Mouse (Mus musculus): Measurements from ENCODE around the gene Mga.

Gene Mga

DNA sequence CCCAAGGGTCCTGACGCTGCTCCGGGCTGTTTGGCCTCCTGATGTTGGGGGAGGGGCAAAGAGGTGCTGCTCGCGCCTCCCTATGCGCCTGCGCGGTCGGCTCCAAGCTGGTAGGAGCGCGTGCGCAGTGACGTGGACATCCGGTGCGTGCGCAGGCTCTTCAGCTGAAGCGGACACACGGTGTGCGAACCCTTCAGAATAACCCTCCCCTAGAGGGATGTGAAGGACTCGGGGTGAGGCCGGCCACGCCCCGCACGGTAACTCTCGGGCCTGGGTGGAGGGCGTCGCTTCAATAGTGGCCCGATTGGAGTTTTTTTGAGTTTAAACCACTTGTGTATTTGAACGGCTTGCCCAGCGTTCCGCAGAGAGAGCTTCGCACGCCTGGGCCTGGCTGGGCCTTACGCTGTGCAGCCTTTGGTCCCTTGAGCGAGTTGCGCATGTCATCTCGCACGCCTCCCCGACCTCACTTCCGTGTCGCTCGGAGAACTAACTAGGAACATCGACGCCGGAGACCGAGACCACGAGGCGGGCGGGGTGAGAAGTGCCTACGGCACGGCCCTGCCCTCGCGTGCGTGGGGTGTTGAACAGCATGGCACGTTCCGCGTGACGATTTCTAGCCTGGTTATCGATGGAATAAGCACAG is at the start of gene Mga:
Gene Mga, plus strand, starts transcription at position 139 of the 643 bp plus-strand sequence.
- peak; percentile 91 to 95 for DNase-seq (ENCODE audit: low spot score in 2 of 2)

DNA sequence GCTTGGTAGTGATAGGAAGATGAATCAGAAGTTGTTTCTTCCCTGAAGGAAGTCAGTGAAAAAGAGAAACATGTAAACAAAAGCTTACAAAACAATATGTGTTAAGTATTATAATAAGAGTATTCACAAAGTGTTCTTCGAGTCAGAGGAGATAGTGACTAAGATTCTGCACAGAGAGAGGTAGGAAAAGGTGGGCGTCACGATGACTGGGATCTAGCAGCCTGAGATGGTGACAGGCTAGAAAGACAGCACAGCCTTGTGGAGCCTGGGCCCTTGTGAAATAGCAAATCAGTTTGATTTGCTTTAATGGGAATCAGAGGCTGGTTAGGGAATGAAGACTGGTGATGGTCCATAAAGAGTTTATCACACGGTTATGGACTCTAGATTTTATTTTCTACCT is 43.2 kb upstream of the Mga start:
- DNase-seq (ENCODE audit: low spot score in 2 of 2) = peak; percentile 40 to 44

DNA sequence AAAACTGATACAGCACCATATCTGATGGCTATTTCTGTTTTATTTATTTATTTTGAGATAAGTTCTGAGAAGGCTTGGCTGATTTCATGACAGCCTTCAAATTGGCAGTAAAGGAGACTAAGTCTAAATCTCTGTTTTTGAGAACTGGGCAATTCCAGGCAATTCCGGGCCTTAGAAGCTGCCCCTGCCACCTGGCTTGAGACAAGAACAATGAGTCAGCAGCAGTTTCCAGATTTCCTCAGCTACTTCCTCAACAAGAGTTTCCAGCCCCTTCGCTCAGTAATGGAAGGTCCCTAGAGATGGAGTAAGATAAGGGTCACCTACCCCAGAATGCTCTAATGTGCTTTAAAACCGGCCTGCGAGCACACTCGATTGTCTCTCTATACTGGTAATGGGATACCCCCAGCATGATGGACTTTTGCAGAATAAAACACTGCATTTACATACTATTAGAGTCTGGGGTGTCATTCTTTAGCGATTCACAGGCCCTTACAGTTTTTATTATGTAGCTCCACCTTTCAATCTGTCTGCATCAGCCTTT is 41.6 kb upstream of the Mga start:
- DNase-seq (ENCODE audit: low spot score in 2 of 2) = no peak

DNA sequence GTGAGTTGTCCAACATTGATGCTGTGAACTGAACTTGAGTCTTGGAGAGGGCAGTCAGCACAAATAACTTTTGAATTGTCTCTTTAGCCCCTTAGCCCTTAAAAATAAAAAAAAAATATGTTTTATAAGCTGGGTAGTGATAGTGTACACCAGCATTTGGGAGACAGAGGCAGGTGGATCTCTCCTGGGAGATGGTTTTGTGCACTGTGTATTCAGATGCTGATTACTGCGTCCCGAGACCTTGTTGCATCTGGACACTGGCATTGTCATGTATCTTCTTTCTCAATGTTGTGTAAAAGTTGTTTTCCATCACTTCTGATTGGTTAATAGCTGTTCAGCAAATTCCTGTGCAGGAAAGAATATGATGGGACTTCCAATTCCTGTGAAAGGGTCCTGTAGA is 39.7 kb upstream of the Mga start:
- no peak for DNase-seq (ENCODE audit: low spot score in 2 of 2)

DNA sequence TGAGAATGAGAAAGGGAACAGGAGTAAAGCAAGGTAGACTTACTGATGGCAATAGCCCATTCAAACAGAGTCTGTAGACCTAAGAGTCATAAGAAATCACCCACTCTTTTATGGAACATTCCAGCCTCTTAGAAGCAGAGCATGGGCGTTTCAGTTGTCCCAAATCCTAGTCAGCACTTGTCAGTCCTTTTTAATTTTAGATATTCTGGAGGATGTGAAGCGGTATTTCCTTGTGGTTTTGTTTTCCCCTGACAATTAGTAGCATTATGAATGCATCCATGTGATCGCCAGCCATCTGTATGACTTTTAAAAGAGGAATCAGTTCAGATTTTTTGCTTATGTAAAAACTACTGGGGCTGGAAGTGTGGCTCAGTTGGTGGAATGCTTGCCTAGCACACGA is 32.5 kb upstream of the Mga start:
- DNase-seq (ENCODE audit: low spot score in 2 of 2) = peak; percentile 19 to 25

DNA sequence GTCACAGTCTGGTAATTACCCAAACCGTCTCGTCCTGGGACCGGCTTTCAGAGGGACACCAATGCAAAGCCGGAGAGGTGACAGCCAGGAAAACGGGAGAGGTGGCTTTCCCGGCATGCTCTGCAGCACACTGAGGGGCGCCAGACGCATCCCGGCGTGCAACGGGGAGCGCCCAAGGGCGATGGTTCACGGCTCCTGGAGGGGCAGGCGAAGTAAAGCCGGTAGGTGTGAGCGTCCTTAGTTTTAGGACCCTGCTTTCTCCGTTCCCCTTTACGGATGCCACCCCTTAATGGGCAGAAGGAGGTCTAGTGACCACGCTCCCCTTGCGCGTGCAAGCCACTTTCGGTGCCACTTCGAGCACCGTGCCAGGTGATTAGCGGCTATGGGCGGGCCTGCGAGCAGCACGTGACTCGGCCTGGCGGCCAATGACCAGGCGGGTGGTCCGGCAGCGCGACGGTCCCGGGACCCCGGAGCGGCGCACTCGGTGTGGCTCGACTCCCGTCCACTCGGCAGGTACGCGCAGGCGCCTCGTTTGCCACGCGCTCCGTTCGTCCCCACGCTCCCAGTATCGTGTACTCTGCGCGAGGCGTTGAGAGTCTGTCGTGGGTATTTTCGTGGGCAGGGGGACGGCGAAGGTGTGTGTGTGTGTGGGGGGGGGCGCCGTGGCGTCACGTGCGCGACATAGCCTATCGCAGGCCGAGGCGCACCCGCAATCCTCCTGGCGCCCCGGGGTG is 24.5 kb upstream of the Mga start:
- DNase-seq (ENCODE audit: low spot score in 2 of 2) = peak; percentile 73 to 75

DNA sequence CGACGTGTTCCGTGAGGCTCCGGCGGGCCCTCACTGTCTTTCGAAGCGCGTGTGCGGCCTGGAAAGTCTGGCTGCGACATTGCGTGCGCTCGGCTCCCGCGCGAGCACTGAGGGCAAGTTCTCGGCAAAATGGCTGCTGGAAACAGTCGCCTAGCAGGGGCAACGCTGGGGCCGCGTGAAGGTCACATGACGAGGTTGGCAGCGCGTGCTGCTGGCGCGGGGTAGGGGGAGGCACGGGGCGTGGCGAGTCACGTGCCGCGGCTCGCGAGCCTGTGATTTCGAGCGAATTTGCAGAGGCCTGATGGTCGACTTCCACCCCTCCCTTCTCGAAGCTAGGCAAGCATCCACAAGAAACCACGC is 23.9 kb upstream of the Mga start:
- peak; percentile 84 to 90 for DNase-seq (ENCODE audit: low spot score in 2 of 2)

DNA sequence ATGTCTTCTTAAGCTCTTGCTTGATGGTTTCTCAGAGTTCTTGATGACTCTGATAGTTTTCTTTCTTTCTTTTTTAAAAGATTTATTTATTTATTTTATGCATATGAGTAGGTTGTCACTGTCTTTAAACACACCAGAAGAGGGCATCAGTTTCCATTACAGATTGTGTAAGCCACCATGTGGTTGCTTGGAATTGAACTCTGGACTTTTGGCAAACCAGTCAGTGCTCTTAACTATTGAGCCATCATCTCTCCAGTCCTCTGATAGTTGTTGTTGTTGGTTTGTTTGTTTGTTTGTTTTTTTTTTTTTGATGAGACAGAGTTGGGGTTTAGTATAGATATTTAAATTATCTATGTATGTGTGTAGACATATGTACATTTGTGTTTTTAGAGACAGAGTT is 21.0 kb upstream of the Mga start:
- no peak for DNase-seq (ENCODE audit: low spot score in 2 of 2)

DNA sequence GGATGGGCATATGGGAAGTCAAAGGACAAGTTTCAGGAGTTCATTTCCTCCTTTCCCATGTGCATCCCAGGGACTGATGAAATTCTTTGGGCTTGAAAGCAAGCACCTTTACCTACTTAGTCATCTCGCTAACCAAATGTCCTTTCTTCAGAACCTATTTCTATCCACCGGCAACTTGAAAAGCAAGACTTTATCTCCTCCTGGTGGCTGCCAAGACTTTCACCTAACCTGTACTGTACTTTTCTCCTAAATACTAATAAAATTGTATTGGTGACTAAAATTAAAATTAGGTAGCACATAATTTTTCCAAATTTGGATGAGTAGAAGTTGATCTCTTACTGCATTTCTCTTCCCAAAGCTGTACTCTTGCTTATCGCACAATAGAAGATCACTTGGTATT is 9.8 kb upstream of the Mga start:
- DNase-seq (ENCODE audit: low spot score in 2 of 2) = no peak

DNA sequence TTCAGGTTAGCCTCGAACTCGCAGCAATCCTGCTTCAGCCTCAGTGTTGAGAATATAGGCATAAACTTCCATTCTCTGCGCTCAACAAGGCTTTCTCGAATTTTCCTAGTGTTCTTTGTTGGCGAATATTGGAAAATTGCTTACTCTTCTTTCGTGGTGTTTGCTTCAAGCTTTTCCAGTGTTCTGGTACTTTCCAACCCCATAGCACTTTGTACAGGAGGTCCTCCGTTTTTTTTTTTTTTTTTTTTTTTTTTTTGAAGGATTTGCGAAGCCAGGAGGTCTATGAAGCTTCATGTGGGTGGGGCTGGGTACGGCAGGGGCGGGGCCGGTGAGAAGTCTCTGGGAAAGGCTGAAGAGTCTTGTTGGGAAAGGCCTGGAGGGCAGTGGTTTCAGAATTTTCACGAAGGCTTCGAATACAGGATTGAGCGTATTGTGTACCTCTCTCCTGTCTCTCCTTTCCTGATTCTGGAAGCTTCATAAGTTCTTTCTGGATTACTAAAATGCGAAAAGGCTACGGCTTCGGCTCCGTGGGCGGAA is 407 bp upstream of the Mga start:
- DNase-seq (ENCODE audit: low spot score in 2 of 2) = no peak

DNA sequence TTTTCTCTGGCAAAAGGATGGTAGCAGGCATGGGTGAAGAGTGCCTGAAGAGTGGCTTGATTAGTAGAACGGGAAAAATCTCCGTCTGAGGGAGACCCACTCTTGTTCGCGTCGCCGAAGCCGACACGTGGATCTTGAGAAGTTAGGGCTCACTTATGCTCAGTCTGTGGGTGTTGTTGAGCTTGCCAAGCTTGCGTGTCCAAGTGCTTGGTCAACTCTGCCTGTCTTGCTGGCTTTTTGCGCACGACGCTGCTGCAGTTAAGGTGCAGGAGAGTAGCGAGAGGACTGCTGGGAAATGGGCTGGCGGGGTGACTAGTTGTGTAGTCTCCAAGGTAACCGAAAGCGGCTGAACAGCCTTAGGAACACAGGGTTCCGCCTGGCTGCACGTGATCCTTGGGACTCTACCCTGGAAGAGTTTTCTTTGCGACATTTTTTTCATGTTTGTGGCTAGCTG is 1.1 kb downstream of the Mga start:
- peak; percentile 56 to 59 for DNase-seq (ENCODE audit: low spot score in 2 of 2)

DNA sequence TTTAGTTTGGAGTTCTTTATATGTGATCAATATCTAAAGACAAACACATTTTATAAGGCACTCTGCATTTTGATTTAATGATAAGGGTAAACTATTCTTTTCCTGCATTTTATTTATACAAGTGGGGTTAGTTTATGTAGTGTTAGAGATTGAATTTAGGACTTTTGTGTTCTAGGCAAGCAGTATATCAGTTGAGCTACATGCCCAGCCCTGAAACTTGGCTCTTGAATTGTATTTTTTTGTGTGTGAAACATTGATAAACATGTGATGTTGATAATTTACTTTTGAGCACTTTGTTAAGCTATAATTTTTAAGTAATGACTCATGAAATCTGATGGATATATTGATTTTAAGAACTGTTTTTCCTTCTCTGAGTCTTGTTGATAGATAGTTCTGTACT is 19.0 kb downstream of the Mga start:
- no peak for DNase-seq (ENCODE audit: low spot score in 2 of 2)

DNA sequence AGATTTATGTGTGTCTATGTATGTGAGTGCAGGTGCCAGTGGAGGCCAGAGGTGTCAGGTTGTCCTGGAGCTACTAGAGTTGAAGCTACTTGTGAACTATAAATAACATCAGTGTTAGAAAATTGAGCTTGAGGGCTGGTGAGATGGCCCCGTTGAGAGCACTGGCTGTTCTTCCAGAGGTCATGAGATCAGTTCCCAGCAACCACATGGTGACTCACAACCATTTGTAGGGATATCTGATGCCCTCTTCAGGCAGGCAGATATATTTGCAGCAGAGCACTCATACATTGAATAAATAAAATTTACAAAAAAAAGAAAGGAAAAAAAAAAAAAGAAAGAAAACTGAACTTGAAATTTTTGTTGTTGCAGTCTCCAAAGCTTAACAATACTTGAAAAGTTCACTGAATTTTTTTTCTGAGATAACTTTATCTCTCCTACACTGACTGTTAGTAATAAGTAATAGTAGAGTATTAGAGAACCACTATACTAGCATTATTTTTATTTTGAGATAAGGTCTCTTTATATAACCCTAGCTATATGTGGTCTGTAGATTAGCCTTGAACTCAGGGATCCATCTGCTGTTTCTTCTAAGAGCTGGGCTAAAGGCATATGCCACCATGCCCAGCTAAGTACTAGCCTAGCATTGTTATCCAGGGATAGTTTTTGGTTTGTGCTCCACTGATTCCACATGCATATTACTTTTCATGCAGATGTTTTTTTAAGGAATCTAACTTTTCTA is 20.8 kb downstream of the Mga start:
- no peak for DNase-seq (ENCODE audit: low spot score in 2 of 2)

DNA sequence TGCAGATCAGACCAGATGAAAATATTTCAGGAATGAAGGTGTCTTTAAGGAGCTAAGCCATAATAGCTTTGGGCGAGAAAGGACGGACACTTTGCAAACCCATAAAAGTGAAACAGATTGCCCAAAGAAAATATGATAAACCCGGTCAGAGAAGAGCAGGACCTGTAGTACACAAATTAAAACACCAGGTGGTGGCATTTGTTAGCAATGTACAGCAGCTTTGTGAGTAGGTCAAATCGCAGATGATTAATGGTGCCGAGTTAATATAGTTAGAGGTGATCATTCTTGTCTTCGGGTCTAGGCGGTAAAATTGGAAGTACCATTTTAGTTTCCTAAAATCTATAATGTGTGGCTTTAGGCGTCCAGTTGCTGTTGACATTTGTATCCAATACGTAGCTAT is 73.5 kb downstream of the Mga start:
- DNase-seq (ENCODE audit: low spot score in 2 of 2) = peak; percentile 40 to 45

DNA sequence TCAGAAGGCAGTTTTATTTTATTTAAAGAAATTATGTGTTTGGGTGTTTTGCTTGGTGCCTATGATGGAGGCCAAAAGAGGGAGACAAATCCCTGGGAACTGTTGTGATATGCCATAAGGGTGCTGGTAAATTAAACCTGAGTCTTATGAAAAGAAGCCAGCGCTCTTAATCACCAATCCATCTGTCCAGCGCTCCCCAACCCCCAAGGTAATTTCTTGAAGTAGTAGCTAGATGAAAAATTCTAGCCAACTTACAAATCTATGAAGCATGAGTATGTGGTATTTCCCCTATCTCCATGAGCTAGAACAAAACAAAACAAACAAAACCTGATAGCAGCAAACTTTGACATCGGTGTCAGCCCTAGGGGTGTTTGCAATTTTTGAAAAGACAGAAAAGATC is 74.3 kb downstream of the Mga start:
- DNase-seq (ENCODE audit: low spot score in 2 of 2) = no peak

DNA sequence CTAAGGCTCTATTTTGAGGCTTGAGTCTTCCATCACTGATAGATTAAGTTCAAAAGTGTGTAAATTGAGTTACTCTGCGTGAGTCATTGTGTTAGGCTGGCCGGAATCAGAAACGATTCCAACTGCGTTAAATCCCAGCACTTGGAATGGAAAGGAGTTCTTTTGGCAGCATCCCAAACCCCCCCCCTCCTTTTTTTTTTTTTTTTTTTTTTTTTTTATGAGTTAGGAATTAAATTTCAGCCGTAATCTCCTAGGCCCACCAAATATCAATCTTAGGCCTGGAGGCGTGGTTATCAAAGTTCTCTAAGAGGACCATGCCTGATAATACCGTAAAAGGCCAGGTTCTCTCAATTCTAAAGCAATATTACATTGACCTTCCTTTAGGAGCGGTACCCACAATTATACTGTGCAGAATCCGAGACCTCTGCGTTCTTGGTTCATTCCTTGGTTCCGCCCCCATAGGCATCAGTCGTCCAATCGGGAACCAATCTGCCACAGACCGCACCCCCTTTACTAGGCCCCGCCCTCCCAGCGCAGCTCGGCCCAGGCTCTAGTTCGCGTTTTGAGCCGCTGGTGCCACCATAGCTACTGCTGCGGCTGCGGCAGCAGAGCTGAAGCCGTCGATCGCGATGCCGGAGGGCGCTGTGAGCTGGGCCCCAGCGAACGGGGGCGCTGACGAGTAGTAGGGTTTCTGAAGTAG is 75.0 kb downstream of the Mga start:
- DNase-seq (ENCODE audit: low spot score in 2 of 2) = peak; percentile 96 to 98

DNA sequence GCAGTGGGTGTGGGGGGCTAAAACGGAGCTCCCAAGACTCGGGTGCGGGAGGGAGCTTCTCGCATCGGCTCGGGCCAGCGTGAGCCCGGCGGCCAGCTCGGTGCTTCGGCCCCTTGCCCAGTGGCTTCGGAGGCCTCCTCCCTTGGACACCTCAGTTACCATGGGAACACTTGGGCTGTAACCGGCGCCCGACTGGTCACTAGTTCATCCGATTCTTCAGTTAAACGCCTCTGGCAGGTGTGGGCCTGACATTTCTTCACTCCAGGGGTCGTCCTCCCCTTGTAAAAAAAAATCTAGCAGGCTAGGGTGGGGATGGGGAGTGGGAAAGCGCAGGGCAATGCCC is 75.5 kb downstream of the Mga start, which contains the start of gene Mapkbp1:
Gene Mapkbp1, plus strand, starts transcription at position 163 of the 343 bp plus-strand sequence.
- DNase-seq (ENCODE audit: low spot score in 2 of 2) = no peak

DNA sequence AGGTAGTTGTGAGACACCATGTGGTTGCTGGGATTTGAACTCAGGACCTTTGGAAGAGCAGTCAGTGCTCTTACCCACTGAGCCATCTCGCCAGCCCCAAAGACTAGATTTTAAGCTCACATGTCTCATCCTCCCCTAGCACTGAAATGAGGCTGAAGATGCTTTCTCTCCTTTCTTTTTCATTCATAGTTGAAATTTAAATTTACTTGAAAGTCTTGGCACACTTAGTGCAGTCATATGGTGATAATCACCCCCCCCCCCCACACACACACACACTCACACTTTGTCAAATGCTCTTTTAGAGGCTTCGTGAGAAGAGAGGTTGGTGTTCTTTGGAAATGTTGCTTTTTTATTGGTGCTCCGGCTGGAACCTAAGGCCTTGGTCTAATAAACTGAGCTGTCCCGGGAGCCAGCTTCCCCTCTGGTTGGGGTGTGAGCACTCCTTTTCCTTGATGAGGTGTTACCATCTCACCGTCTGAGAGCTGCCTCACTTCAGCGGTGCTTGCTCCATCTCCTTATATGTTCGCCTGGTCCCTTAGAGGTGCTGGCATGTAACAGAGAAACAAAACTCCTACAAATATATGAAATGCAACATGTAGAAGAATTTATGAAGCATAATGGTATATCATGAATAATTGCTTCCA is 83.4 kb downstream of the Mga start:
- DNase-seq (ENCODE audit: low spot score in 2 of 2) = no peak

DNA sequence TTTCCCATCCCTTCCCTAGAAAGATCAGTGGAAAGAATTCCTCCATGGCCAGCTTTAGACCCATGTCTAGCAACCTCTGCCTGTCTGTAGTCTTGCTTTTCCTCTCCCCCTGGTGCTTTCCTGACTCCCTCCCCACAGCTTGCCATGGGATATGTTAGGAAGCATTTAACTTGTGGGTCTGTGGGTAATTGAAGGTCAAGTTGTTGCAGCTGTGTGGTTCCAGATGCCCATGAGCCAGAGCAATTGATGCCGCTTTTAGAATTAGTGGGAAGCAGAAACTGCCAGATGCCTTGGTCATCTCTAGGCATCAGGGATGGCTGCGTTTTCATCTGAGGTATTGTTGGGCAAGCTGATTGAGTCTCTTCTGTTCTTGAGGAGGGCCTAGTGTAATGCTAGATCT is 84.6 kb downstream of the Mga start:
- no peak for DNase-seq (ENCODE audit: low spot score in 2 of 2)

DNA sequence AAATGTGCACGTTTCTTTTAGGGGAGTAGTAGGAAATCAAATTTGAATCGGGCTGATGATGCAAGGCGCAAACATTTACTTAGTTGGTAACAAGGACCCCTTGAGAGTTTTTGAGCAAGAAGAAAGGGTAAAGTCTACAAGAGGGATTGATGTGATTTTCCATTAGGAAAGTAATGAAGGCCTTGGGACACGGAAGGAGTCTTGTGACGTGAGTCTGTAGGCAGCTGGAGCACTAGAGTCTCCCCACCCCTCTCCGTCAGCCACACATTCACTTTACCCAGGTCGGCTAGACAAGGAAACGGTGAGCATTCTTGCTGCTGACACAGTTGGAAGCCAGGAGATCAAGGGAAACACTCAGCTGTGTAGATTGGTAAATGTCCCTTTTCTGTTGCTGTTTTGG is 88.8 kb downstream of the Mga start:
- no peak for DNase-seq (ENCODE audit: low spot score in 2 of 2)

DNA sequence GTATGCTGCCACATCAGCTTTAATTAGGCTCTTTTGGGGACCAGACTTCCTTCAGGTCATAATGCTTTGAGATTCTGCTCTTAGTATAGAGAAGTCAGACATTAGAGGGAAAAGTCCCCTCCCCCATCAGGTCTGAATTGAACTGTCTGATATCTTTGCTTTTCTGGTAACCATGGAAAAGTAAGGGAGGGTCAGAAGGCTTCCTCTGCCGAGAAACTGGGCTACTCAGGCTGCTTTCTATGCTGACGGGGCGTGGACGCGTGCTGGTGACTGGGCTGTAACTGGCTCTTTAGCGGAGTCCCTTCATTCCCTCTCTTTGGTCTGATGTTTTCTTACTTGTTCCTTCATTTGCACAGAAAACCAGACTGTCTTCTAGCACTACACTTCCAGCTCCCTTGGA is 89.3 kb downstream of the Mga start:
- DNase-seq (ENCODE audit: low spot score in 2 of 2) = no peak

All from right cerebral cortex, adult 2 months (tissue).